Mouse (Mus musculus) cerebellum, postnatal 25 days (tissue): ENCODE results near the gene Kcnh8.

Source experiments
- DNase-seq, 2 experiments: peaks; one replicate each; pipeline ENCODE4 v3.0.0; 2021; ENCODE audit warnings: mixed read lengths in 2 of 2

Kcnh8 gene

GRCm38 (mm10) chr17:52602093-52602780, at the start of gene Kcnh8:
TSS of gene Kcnh8 (plus strand) at chr17:52602709.
- DNase-seq, result peak; percentile 38 to 46

DNA sequence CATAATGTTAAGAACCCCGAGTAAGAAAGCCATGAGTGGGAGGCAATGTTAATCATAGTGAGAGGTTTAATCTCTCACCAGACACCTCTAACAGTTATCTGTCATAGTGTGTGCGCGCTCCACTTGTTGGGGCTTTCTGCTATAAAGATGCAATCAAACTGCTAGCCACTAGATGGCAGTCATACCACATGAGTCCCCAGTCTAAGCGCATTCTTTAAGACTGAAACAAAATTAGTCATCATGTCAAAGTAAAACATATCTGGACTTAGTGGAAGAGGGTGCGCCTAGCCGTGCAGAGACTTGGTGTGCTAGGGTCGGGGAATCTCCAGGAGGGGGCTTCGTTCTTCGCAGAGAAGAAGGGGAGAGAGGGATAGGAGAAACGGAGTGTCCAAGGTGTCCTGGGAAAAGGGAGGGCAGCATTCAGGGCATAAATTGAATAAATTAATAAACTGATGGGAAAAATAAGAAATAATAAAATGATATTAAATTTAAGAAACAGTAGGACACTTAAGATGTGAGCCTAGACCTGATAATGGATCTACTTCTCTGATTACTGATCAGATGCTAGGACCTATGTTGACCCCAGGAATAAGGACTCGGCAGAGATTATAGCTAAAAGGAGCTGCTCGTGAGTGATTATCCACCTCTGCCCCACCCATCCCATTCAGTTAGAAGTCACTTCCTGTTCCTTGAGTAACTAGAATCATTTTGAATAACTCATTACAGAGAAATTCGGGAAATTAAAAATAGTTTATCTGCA, 42.4 kb upstream of the Kcnh8 start:
- peak; percentile 46 to 66 for DNase-seq

GRCm38 (mm10) chr17:52565467-52566155, 36.9 kb upstream of the Kcnh8 start:
- no peak for DNase-seq

GRCm38 (mm10) chr17:52569584-52570270, 32.8 kb upstream of the Kcnh8 start:
- DNase-seq, result peak in 1 of 2 experiments; percentile 4

- no peak for DNase-seq
These were observed 30.3 kb upstream of the Kcnh8 start for GRCm38 (mm10) chr17:52572229-52572628.

GRCm38 (mm10) chr17:52591503-52592194, 10.9 kb upstream of the Kcnh8 start:
- DNase-seq, result no peak

GRCm38 (mm10) chr17:52599141-52599540, 3.4 kb upstream of the Kcnh8 start:
- no peak for DNase-seq

- peak; percentile 67 to 74 for DNase-seq
These were observed 1.6 kb upstream of the Kcnh8 start for GRCm38 (mm10) chr17:52600882-52601371.

GRCm38 (mm10) chr17:52602781-52603170, 267 bp downstream of the Kcnh8 start:
- no peak for DNase-seq

DNA sequence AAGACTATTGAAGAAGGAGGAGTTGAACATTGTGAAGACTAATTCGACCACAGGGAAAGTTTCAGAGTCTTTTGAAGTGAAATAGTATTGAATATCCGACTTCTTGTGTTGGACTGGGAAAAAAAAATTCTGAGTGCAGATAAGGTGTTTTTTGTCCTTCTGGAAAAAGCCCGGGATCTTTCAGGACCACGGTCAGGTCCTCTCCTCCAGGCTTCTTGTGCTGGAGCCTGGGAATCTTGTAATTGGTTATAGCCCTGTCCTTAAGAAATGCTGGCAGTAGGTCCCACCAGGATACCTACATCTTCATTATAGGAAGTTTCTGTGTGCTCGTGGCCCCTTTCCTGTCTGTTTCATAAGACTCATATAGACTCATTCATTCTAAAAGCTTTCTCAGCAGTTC, 902 bp downstream of the Kcnh8 start:
- no peak for DNase-seq

DNA sequence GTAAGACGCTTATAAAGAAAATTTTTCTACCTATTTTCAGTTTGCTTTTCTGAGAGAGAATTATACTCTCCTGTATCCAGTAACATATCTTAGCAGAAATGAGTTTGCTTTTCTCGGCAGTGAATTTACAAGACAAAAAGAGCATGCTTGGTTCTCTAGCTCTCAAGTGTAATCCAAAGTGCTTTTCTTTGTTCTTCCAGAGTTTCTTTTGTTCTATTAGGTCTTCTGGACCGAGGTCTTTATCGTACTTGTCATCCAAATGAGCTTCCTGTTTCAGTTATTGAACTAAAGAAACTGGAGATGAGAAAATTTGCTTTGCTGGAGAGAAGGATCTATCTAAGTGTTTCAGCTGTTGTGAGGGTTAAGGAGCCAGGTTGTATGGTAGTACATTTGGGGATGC, 8.9 kb downstream of the Kcnh8 start:
- no peak for DNase-seq

- no peak for DNase-seq
These were observed 46.7 kb downstream of the Kcnh8 start for GRCm38 (mm10) chr17:52649186-52649585.

DNA sequence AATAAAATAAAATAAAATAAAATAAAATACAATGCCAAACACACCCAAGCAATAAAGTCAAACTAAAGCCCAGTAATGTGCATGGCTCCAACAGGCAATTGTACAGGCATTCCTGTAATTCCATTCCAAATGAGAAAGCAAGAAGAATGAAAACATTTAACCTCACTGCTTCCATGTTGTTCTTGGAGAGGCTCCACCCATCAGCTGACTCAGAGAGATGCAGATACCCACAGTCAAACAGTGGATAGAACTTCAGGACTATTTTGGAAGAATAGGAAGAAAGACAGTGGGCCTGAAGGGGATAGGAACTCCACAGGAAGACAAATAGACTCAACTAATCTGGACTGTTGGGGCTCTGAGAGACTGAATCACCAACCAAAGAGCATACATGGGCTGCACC, 89.5 kb downstream of the Kcnh8 start:
- DNase-seq, result no peak

- no peak for DNase-seq
These were observed 99.4 kb downstream of the Kcnh8 start for GRCm38 (mm10) chr17:52701944-52702343.

DNA sequence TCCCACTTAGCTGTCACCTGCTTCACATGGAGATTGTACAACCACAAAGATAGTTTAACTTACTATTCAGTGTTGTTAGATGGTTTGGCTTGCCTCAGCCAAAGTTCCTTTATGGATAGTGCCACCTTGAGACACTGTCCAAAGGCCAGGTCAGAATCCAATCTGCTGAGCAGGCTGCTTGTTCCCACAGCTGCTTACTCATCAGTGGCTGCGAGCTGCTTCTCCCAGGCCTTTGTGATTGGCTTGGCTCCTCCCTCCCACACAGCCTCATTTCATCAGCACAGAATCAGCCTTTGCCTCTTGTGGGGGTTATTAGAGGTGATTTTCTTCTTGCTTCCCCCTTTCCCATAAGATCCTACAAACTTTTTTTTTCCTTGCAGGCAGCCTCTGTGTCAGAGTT, 109.8 kb downstream of the Kcnh8 start:
- no peak for DNase-seq

- DNase-seq, result no peak
These were observed 119.7 kb downstream of the Kcnh8 start for GRCm38 (mm10) chr17:52722214-52722613.

- DNase-seq, result no peak
These were observed 126.3 kb downstream of the Kcnh8 start for GRCm38 (mm10) chr17:52728806-52729205.

DNA sequence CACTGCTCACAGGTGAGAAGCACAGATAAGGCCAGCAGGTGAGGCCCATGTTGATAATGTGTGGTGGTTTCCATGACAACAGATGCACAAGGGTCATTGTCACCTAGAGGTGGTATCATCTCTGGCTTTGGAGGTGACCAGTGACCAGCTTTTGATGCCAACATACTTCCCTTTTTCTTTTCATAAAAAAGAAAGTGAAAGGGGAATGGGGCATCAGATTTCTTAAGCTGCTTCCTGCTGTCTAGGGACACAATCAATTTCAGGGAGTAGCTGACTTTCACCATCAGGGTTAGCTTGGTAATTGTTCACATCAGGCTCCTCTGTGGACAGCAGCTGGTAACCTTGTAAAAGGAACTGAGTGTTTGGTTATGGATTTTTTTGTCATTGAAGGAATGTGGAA, 135.9 kb downstream of the Kcnh8 start:
- DNase-seq, result no peak

DNA sequence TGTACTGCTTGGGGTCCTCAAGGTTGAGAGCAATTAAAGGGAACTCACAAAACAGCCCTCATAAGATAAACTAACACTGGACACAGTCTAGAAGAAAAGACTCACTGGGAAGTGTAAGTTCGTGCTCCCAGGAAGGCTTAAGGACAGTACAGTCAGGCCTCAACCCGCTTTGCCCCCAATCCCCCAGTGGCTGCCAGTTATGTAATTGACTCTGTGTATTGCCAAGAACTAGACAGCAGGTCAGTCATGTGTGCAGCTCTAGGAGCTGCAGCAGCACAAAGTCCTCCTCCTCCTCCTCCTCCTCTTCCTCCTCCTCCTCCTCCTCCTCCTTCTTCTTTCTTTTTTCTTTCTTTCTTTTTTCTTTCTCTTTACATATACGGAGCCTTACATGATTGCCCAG, 185.6 kb downstream of the Kcnh8 start:
- DNase-seq, result no peak

DNA sequence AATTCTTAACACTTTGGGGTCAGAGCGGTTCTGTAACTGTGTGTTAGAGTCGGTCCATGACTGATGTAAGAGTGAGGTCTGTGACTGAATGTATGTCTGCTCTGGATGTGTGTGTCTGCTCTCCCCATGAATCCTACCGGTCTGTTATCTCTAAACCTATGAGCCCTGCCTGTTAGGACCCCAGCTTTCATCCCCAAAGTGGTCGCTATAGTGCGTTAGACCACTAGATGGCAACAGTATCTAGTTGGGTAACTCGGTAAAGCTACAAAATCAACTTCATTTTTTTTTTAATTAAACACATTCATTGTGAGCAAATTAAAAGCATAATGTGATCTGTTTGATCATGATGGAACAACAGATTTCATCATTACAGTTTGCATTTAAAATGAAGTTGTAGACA, 202.0 kb downstream of the Kcnh8 start:
- no peak for DNase-seq

DNA sequence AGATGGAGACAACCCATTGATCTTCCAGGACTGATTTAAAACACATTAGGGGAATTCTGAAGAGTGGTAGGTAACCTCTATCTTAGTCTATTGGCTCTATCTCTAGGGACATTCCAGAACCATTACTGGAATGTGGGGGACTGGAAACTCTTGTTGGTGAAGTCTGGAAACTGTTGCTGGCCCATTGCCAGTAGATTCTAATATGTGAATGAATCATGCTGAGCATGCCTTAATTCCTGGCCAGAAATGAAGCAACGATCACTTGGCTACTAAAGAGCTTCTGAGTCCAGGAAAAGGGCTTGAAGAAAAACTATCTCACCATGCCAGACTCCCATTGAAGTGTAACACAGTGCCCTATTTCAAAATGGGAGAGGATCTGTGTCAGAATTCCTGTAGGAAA, 208.3 kb downstream of the Kcnh8 start:
- DNase-seq, result peak in 1 of 2 experiments; percentile 3

- DNase-seq, result no peak
These were observed 216.5 kb downstream of the Kcnh8 start for GRCm38 (mm10) chr17:52819007-52819406.
